Mouse (Mus musculus) C2C12 (cell line): Measurements from ENCODE around the gene Igf1.

Source experiments
- CEBPB ChIP-seq: IDR thresholded peaks from one replicate; pipeline ENCODE4 v1.6.1; 2011; ENCODE audit warnings: low read depth, mild to moderate bottlenecking, control low read depth, moderate library complexity
- CTCF ChIP-seq: IDR thresholded peaks from one replicate; pipeline ENCODE4 v1.5.1; 2011; ENCODE audit not compliant: control insufficient read depth, insufficient read depth, insufficient read length
- FOSL1 ChIP-seq: IDR thresholded peaks from one replicate; pipeline ENCODE4 v1.8.0; 2011; ENCODE audit warnings: mild to moderate bottlenecking, low read length; ENCODE audit not compliant: poor library complexity, insufficient read depth, severe bottlenecking
- MAX ChIP-seq: IDR thresholded peaks from one replicate; pipeline ENCODE4 v1.6.1; 2011; ENCODE audit warnings: mild to moderate bottlenecking, control low read depth
- MYOD1 ChIP-seq: IDR thresholded peaks from one replicate; pipeline ENCODE4 v1.6.1; 2011; ENCODE audit warnings: low read depth; ENCODE audit not compliant: control insufficient read depth, insufficient read length
- MYOG ChIP-seq: IDR thresholded peaks from one replicate; pipeline ENCODE4 v1.6.1; 2011; ENCODE audit not compliant: control insufficient read depth, insufficient read length; ENCODE audit errors: extremely low read depth
- USF1 ChIP-seq: IDR thresholded peaks from one replicate; pipeline ENCODE4 v1.6.1; 2011; ENCODE audit warnings: low read depth, mild to moderate bottlenecking, control low read depth, moderate library complexity

GRCm38 (mm10) chr10:87880071-87880785 lies 22.2 kb downstream of the Igf1 start:
- TF ChIP-seq CEBPB (peak; percentile 87), MAX (no peak), MYOD1 (no peak), CTCF (no peak), USF1 (no peak), FOSL1 (peak; percentile 94), MYOG (no peak)
